Mouse (Mus musculus) hindlimb bud, embryonic 11.5 days (tissue): ENCODE results near the gene Rxfp4.

Experiments used
- DNase-seq: peaks from one replicate; pipeline ENCODE4 v3.0.0-alpha.2; 2012; ENCODE audit warnings: low read depth, low spot score; ENCODE audit errors: extremely low spot score

The Rxfp4 gene

DNA sequence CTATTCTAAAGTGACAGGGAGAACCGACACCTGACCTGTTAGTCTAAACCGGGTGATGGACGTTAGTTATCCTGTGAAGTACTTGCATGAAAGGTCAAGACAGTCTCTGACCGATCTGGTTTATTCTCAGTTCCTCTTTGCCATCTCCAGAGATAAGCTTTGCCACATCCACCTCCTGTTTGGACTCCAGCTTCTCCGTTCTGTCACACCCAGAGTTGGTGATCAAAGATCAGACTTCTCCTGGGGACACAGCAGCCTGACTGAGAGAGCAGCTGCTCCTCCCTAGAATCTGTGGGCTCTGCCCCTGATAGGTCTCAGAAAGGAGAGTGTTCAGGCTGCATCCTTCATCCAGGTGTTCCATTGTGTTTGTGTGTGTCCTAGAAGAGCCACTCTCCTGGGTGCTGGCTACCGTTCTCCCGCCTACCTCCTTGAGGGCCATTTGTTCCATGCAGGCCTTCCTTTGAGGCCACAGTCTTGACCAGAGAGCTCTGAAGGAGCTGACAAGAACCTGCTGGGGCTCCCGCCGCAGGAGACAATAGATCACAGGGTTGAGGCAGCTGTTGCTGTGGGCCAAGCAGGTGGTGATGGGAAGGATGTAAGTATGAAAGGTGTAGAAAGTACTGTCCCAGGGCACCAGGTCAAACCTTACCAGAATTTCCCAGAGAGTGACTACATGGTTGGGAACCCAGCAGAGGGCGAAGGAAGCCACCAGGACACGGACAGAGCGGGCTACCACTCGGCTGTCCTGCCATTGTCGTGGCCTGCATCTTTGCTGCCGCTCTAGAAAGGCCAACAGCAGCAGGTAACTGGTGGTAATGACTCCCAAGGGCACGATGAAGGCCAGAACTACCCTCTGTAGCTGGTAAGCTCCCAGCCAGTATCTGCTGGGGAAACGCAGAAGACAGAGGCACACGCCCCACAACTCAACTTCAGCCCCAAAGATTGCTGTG, 998 bp downstream of the Rxfp4 start:
- no peak for DNase-seq

DNA sequence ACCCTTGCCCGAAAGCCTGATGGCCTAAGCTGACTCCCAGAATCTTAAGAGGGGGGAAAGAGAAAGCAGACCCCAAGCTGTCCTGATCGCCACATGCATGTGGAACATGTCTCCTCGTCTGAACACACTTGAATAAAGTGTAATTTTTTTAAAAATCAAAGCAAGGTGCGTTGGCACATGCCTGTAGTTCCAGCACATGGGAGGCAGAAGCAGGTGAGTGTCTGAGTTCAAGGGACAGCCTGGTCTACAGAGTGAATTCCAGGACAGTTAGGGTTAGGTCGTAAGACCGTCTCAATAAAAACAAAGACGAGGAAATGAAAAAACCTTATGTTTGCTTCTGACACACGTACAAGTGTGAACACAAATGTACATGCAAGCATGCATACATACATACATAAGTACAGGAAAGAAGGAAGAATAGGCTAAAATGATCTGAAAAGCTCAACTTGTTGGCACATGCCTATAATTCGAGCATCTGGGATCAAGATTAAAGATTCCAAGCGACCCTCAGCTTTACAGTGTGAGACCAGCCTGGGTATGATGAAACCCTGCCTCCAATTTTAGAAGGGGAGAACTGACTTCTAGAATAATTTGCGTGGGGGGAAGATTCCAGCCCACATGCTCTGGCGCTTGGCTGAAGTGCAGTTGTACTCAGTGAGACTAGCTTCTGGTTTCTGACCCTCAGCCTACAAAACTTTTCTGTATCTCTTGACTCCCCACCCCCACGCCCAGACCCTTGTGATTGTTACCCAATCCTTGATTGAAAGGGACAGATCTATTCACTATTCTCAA, 2.0 kb downstream of the Rxfp4 start:
- DNase-seq = no peak

DNA sequence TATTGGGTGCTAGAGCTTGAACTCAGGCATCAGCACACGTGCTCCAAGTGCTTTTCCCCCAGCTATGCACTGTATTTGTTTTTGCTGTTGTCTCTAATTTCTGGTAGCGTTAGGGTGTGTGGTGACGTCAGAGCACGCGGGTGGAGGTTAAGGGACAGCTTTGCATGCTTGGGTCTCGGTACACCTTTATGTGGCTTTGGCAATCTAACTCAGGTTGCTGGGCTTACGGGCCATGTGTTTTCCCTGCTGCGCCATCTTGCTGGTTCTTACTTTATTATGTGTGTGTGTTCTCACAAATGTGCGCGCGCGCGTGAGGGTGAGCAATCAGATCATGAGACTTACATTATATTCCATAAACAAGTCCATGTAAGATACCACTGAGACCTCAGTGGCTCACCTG, 3.0 kb downstream of the Rxfp4 start:
- DNase-seq = no peak

DNA sequence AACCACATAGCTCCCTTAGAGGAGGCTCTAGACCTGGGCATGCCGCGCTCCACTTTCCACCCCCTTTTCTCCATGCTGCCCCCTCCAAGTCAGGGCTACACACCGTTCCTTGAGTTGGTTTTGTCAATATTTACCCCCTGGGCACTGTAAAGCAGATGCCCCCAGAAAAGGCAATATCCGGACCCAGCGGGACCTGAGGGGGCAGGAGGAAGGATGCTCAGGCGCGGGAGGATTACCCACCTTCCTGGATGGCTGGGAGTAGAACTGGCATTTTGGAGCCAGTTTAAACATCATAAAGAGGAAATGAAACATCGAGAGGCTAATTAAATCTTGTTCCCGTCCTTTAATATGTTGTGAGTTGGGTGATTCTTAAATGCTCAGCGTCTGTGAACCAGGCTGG, 3.8 kb downstream of the Rxfp4 start:
- no peak for DNase-seq

DNA sequence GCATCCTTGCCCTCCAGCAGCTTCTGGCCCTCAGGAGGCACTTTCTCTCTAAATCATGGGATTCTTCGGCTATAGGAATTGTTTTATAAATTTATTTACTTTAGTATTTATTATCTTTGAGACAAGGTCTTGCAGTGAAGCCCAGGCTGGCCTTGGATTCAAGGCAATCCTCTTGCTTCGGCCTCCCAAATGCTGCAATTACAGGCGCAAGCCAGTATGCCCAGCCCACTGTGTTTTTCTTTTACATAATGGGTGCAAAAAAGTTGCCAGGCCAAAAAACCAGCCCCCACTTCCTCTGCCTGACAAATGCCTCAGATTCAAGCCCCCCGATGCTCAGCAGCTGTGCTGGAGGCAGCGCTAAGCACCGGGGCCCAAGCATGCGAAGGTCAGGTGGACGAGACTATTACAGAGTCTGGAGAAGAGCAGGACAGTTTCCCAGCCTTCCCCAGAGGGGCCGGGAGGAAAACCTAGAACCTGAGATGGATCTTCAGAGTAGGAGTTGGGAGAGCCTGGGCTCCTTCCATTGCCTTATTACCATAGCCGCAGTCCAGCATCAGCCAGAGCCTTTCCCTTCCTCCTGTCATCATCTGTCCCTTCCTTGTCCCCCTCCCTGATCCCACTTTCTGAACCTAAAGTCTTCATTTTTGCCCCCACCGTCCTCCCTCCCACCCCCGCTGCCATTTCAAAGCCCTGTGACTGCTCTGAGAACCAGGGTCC, 4.3 kb downstream of the Rxfp4 start:
- DNase-seq = no peak

DNA sequence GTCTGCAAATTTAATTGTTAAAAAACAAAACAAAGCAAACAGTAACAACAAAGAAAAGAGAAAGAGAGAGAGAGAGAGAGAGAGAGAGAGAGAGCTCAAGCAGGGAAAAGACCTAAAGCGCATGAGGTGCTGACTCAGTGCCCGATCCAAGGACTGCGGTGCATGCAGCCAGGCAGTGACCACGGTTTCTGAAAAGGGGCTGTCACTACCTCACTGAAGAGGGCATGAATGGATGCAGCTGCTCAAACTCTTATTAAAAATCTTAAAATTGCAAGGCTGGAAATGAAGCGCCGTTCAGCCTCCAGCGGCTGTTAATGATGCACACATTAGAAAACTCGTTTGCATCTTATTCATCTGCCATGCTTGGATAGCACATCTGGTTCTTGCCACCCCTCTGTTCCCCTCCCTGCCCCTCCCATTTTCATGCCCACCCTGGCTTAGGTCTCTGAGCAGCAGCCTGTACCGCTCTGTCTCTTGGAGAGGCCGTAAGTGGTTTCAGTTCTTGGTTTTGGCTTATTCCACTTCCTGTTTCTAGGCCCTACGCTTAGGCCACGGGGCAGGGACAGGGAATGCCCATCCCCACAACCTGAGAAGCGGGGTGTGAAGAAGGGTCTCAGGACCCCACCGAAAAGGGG, 5.0 kb downstream of the Rxfp4 start:
- no peak for DNase-seq

DNA sequence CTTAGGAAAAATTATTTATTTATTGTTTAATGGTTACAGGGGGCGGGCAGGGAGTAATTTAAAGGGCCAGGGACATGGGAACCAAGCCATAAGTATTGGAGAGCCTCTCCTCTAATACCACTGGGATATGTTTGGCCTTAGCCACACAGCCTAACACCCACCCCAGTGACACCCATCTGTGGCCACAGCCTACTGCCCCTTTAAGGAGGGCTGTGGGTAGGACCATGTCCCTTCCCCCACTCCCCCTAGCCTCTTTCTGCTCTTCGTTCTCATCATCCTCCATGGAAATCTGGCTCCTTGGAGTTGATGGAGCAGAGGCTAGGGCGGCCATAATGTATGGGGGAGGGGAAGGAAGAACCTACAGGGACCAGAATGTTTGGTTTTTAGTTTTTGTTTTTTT, 5.9 kb downstream of the Rxfp4 start:
- no peak for DNase-seq

DNA sequence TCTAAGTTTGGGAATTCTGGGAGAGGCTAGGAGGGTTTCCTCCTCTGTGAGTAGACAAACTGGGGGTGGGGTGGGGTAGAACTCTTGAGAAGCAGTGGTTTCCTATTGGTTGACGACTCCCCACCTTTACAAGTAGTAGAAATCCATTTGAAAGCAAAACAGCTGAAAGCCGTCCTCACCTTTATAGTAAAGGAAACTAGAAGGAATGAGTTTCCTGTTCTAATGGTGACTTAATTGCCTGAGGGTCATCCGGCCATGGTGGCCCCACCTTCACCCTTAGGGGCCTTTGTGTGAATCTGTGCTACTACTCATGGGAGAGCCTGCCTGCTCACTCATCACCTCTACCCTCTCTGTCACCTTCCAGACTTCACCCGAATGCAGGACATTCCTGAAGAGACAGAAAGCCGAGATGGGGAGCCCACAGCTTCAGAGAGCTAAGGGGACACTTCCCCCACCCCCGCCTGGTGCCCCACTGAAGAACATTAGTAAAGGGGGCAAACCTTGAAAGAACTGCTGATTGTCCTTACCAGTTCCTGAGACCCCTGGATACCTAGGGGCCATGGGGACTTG, 6.4 kb downstream of the Rxfp4 start:
- no peak for DNase-seq

DNA sequence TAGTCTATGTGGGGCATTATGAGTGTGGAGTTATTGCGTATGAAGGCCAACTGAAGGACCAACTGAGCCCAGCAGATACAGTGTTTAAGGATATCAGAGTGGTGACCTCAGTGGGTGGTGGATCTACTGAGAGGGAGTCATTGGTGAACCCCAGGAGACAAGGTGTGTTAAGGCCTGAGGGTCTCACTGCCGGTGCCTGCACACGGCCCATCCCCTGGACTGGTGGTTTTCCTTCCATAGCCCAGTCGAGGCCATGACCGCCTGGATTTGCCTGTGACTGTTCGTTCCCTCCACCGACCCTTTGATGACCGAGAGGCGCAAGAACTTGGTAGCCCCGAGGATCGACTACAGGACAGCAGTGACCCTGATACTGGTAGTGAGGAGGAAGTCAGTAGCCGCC, 7.0 kb downstream of the Rxfp4 start:
- DNase-seq = no peak

DNA sequence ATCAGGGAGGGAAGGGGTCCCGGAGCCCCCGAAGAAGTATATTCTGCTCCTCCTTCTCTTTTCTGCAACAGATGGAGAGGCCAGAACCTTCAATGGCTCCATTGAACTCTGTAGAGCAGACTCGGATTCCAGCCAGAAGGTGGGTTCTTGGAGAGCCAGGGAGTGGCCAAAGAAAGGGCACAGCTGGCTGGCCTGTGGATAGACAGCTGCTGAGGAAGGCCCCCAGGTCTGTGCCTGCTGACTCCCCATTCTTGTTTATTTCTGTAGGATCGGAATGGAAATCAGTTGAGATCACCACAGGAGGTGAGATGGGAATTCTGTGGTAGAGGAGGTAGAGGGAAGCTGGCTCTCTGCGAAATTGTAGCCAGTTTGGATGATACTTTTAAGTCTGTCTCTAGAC, 9.9 kb downstream of the Rxfp4 start:
- DNase-seq = no peak

DNA sequence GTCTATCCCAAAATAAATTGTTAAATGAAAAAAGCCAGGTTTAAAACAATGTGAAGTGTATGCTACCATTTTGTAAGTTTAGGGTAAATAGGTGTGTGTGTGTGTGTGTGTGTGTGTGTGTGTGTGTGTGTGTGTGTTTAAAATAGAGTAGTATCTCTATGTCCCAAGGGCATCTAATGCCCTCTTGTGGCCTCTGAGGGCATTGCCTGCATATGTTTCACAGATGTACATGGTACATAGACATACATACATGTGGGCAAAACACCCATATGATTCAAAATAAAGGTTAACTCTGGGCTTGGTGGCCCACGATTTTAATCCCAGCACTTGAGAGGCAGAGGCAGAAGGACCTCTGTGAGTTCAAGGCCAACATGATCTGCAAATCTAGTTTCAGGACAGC, 12.3 kb downstream of the Rxfp4 start:
- peak; percentile 44 for DNase-seq

DNA sequence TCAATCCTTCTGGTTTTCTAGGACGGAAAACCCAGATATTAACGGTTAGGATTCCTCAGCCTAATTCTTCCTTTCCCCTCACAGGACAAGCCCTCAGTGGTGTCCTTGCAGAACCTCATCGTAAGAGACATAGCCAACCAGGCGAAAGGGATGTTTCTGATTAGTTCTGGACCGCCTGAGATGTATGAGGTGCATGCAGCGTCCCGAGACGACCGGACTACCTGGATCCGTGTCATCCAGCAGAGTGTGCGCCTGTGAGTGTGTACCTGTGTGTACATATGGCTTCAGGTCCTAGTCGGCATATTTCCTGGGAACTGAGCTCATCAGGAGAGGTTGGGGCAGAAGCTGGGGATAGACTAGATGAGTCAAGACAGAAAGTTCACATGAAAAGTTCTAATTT, 13.7 kb downstream of the Rxfp4 start:
- no peak for DNase-seq

DNA sequence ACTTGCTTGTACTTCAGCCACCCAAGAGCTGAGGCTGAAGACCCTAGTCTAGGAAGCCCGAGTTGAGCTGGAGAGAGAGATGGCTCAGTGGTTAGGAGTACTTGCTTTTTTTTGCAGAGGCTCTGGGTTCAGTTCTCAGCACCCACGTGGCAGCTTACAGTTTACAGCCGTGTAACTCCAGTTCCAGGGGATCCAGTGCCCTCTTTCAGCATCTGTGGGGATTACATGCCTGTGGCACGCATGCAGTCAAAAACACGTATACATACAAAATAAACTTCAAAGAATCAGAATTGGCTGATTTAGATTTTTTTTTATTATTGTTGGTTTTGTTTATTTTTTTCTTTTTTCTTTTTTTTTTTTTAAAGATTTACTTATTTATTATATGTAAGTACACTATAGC, 15.8 kb downstream of the Rxfp4 start:
- no peak for DNase-seq

DNA sequence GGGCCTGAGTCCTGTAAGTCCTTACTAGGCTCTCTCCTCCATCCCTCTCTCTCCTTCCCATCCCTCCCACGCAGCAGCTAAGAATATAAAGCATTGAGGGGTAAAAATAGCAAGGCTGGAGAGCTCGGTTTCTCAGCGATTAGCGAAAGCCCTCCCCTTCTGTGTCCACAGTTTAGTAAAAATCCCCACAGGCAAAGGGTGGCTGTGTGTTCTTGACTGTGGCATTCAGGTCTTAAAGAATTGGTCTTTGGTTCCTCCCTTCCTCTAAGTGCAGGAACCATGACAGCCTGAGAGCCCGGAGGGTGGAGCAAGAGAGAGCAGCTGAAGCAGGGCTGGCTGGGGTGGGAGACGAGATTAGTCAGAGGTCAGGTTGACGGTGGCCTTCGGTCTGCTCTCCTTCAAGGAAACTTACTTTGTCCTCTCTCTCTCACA, 16.4 kb downstream of the Rxfp4 start:
- DNase-seq = no peak

DNA sequence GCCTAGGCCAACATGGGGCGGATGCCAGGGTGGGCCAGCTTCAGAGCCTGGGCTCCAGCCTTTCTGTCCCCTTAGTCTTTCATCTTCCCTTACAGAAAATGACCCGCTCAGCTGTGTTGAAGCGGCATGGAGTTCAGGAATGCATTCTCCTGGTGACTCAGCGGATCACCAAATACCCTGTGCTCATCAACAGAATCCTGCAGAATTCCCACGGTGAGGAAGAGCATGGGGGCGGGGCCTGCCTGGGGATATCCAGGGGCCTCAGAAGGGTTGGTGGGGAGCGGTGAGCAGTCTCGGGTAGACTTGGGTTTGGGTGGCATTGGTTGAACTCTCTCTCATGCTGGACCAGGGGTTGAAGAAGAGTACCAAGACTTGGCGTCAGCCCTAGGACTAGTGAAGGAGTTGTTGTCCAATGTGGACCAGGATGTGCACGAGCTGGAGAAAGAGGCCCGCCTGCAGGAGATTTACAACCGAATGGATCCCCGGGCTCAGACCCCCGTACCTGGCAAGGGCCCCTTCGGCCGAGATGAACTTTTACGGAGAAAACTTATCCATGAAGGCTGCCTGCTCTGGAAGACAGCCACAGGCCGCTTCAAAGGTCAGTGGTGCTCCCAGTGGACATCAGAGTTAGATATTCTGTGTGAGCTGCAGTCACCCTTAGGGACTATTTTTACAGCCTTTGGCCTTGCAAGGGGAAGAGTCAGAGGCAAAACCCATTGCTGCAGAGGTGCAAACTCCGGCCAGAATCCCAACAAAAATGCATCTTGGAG, 17.3 kb downstream of the Rxfp4 start:
- no peak for DNase-seq

DNA sequence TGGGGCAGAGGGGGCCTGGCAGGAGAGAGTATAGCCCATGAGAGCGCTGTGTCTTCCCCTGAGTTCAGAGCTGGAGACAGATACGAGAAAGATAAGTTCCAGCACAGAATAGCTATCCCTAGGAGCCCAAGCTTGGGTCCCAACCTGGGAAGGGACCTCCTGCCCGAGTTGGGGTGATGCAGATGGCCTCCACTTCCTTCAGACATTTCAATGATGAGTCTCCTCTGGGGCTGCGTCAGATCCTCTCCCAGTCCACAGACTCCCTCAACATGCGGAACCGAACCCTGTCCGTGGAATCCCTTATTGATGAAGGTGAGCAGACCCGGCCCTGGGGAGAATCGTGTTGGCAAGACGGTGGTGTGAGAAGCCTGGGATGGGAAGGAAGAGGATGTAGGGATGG, 19.9 kb downstream of the Rxfp4 start:
- DNase-seq = no peak

DNA sequence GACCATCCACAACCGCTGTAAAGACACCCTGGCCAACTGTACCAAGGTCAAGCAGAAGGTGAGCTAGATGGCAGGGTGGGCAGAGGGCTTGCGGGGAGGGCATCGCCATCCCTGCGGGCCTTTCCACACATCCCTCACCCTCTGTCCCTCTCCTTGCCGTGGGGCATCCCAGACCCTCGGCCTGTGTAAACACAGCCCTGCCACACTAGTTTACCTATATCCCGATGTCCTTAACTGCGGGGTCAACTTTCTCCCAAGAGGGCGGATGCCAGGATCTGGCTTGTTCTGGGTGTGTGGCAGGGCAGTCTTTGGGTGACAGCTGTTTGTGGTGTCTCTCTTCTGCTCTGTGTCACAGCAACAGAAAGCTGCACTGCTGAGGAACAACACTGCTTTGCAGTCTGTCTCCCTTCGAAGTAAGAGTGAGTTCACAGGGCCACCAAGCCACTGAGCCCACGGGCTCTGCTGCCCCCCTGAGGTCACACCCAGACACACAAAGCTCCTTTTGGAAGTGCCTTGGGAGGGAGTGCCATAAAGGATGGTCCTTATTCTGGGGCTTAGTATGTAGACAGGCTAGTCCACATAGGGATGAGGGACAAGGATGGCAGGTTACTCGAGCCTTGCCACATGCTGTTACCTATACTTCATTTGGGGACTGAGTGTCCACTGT, 20.9 kb downstream of the Rxfp4 start:
- no peak for DNase-seq

DNA sequence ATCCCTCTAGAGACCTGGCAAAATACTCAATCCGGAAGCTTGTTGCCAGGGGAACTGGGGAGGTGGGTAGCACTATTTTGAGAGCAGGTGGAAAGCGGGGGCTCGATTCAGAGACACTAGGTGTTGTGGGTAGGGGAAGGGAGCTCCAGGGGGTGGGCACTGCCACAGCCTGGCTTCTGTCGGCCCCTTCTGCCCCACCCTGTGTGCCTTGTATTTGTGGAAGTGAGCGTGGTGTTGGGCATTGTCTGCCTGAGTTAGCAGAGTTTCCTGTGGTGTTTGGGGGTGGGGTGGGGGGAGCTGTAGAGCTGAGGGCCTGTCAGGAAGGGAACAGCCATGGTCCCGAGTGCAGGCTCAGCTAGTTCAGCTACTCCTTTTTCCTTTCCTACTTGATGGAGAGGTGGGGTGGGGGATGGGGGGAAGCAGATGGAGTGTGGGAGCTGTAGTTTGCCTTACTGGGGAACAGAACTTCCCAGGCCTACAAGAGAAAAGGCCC, 22.0 kb downstream of the Rxfp4 start:
- no peak for DNase-seq

DNA sequence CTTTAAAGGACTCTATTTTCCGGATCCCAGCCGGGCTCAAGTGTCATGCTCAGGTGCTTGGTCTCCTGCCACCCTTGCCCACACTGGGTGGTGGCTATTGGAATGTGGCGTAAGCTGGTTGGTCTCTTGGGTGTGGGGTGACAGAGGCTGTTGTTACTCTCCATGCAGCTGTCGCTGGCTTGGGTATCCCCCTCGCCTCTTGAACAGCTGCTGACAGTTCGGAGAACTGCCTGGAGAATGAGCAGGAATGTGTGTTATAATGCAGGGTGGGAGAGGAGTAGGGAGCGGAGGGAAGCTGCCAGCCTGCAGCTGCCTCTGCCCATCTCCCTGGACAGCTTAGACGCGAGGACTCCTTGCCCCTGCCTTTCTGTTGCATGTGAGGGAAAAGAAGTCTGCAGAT, 22.9 kb downstream of the Rxfp4 start:
- DNase-seq = no peak
